Mouse (Mus musculus): Measurements from ENCODE around the gene Il17d. TPM values are rescaled to one million over a fixed set of nuclear protein-coding genes. Genes with fewer than 3 reads are reported as not detected.

Gene Il17d
- polyA plus RNA-seq, 1 experiment, result 20.6 TPM

GRCm38 (mm10) chr14:57536820-57537219, 12.2 kb downstream of the Il17d start:
- H3K4me3 ChIP-seq (replicated peaks; ENCODE audit: insufficient read depth, low read depth, low read length), result no peak overlapping the region
- H3K27ac ChIP-seq (ENCODE audit: insufficient read depth, low read length), result no peak overlapping the region
- H3K4me1 ChIP-seq (ENCODE audit: control insufficient read depth, insufficient read depth, low read length), result peaks cover 36% of the 10 kb centered on the region
- WGBS, result 79% methylated on average over 9 of the region's 9 CpGs
- no peaks in the 10 kb centered on the region for H3K27me3 ChIP-seq (ENCODE audit: control insufficient read depth, insufficient read depth, low read length)
- no peak for DNase-seq
- TF ChIP-seq POLR2A (IDR thresholded peaks at IDR 0.05; ENCODE audit: borderline replicate concordance, insufficient read depth, low read length), result no peak
- TF ChIP-seq CTCF (IDR thresholded peaks at IDR 0.05; ENCODE audit: borderline replicate concordance, insufficient read depth, low read depth, low read length), result no peak

- H3K4me3 ChIP-seq (replicated peaks; ENCODE audit: insufficient read depth, low read depth, low read length), result no peak overlapping the region
- TF ChIP-seq POLR2A (IDR thresholded peaks at IDR 0.05; ENCODE audit: borderline replicate concordance, insufficient read depth, low read length), result no peak
- TF ChIP-seq CTCF (IDR thresholded peaks at IDR 0.05; ENCODE audit: borderline replicate concordance, insufficient read depth, low read depth, low read length), result no peak
- no peak overlapping the region for H3K27ac ChIP-seq (ENCODE audit: insufficient read depth, low read length)
- peaks cover 36% of the 10 kb centered on the region for H3K4me1 ChIP-seq (ENCODE audit: control insufficient read depth, insufficient read depth, low read length)
- no peaks in the 10 kb centered on the region for H3K27me3 ChIP-seq (ENCODE audit: control insufficient read depth, insufficient read depth, low read length)
- peak in 1 of 2 experiments; percentile 42 for DNase-seq
- 33% methylated on average over 16 of the region's 16 CpGs for WGBS
Observed at GRCm38 (mm10) chr14:57537261-57538015, 12.9 kb downstream of the Il17d start.

- WGBS, result 34% methylated on average over 11 of the region's 11 CpGs
- DNase-seq, result peak; percentile 48 to 59
- Histone ChIP-seq H3K27me3 (ENCODE audit: control insufficient read depth, insufficient read depth, low read length) (no peaks in the 10 kb centered on the region), H3K4me1 (ENCODE audit: control insufficient read depth, insufficient read depth, low read length) (peaks cover 23% of the 10 kb centered on the region), H3K4me3 (replicated peaks; ENCODE audit: insufficient read depth, low read depth, low read length) (no peak overlapping the region), H3K27ac (ENCODE audit: insufficient read depth, low read length) (peak overlapping the region; percentile 59)
- no peak for TF ChIP-seq CTCF (IDR thresholded peaks at IDR 0.05; ENCODE audit: borderline replicate concordance, insufficient read depth, low read depth, low read length)
- no peak for TF ChIP-seq POLR2A (IDR thresholded peaks at IDR 0.05; ENCODE audit: borderline replicate concordance, insufficient read depth, low read length)
Observed at GRCm38 (mm10) chr14:57540683-57541082, 16.1 kb downstream of the Il17d start.

GRCm38 (mm10) chr14:57542231-57542630, 17.7 kb downstream of the Il17d start:
- 75% methylated on average over 34 of the region's 34 CpGs for WGBS
- H3K4me3 ChIP-seq (replicated peaks; ENCODE audit: insufficient read depth, low read depth, low read length), result no peak overlapping the region
- no peaks in the 10 kb centered on the region for H3K27me3 ChIP-seq (ENCODE audit: control insufficient read depth, insufficient read depth, low read length)
- no peak overlapping the region for H3K27ac ChIP-seq (ENCODE audit: insufficient read depth, low read length)
- TF ChIP-seq POLR2A (IDR thresholded peaks at IDR 0.05; ENCODE audit: borderline replicate concordance, insufficient read depth, low read length), result no peak
- TF ChIP-seq CTCF (IDR thresholded peaks at IDR 0.05; ENCODE audit: borderline replicate concordance, insufficient read depth, low read depth, low read length), result no peak
- H3K4me1 ChIP-seq (ENCODE audit: control insufficient read depth, insufficient read depth, low read length), result peaks cover 15% of the 10 kb centered on the region
- no peak for DNase-seq

GRCm38 (mm10) chr14:57543420-57544039, 19.0 kb downstream of the Il17d start:
- no peak for TF ChIP-seq POLR2A (IDR thresholded peaks at IDR 0.05; ENCODE audit: borderline replicate concordance, insufficient read depth, low read length)
- TF ChIP-seq CTCF (IDR thresholded peaks at IDR 0.05; ENCODE audit: borderline replicate concordance, insufficient read depth, low read depth, low read length), result no peak
- H3K4me1 ChIP-seq (ENCODE audit: control insufficient read depth, insufficient read depth, low read length), result peaks cover 9% of the 10 kb centered on the region
- no peak for DNase-seq
- H3K27me3 ChIP-seq (ENCODE audit: control insufficient read depth, insufficient read depth, low read length), result no peaks in the 10 kb centered on the region
- 94% methylated on average over 13 of the region's 13 CpGs for WGBS
- H3K4me3 ChIP-seq (replicated peaks; ENCODE audit: insufficient read depth, low read depth, low read length), result no peak overlapping the region
- H3K27ac ChIP-seq (ENCODE audit: insufficient read depth, low read length), result no peak overlapping the region

GRCm38 (mm10) chr14:57545526-57545925, 20.9 kb downstream of the Il17d start:
- no peak overlapping the region for H3K27ac ChIP-seq (ENCODE audit: insufficient read depth, low read length)
- no peak for DNase-seq
- no peak for TF ChIP-seq POLR2A (IDR thresholded peaks at IDR 0.05; ENCODE audit: borderline replicate concordance, insufficient read depth, low read length)
- TF ChIP-seq CTCF (IDR thresholded peaks at IDR 0.05; ENCODE audit: borderline replicate concordance, insufficient read depth, low read depth, low read length), result no peak
- no peak overlapping the region for H3K4me3 ChIP-seq (replicated peaks; ENCODE audit: insufficient read depth, low read depth, low read length)
- H3K27me3 ChIP-seq (ENCODE audit: control insufficient read depth, insufficient read depth, low read length), result no peaks in the 10 kb centered on the region
- H3K4me1 ChIP-seq (ENCODE audit: control insufficient read depth, insufficient read depth, low read length), result peaks cover 8% of the 10 kb centered on the region
- WGBS, result 90% methylated on average over 17 of the region's 17 CpGs

GRCm38 (mm10) chr14:57546131-57546530, 21.6 kb downstream of the Il17d start:
- WGBS, result 93% methylated on average over 8 of the region's 8 CpGs
- no peak for DNase-seq
- TF ChIP-seq POLR2A (IDR thresholded peaks at IDR 0.05; ENCODE audit: borderline replicate concordance, insufficient read depth, low read length) (no peak), CTCF (IDR thresholded peaks at IDR 0.05; ENCODE audit: borderline replicate concordance, insufficient read depth, low read depth, low read length) (no peak)
- Histone ChIP-seq H3K4me1 (ENCODE audit: control insufficient read depth, insufficient read depth, low read length) (peaks cover 2% of the 10 kb centered on the region), H3K4me3 (replicated peaks; ENCODE audit: insufficient read depth, low read depth, low read length) (no peak overlapping the region), H3K27me3 (ENCODE audit: control insufficient read depth, insufficient read depth, low read length) (no peaks in the 10 kb centered on the region), H3K27ac (ENCODE audit: insufficient read depth, low read length) (no peak overlapping the region)

GRCm38 (mm10) chr14:57546557-57547021, 22.0 kb downstream of the Il17d start:
- H3K27ac ChIP-seq (ENCODE audit: insufficient read depth, low read length), result no peak overlapping the region
- H3K27me3 ChIP-seq (ENCODE audit: control insufficient read depth, insufficient read depth, low read length), result no peaks in the 10 kb centered on the region
- 39% methylated on average over 13 of the region's 13 CpGs for WGBS
- H3K4me1 ChIP-seq (ENCODE audit: control insufficient read depth, insufficient read depth, low read length), result no peaks in the 10 kb centered on the region
- no peak for DNase-seq
- H3K4me3 ChIP-seq (replicated peaks; ENCODE audit: insufficient read depth, low read depth, low read length), result no peak overlapping the region
- TF ChIP-seq CTCF (IDR thresholded peaks at IDR 0.05; ENCODE audit: borderline replicate concordance, insufficient read depth, low read depth, low read length), result no peak
- no peak for TF ChIP-seq POLR2A (IDR thresholded peaks at IDR 0.05; ENCODE audit: borderline replicate concordance, insufficient read depth, low read length)
